Mouse (Mus musculus) forebrain, embryonic 10.5 days (tissue): ENCODE measurements at regions not wholly inside any gene's neighbourhood (a gene's known extent, or its start where the extent isn't known, plus 50 kb on each side); places are given as distances from the start of the nearest gene placed in this dataset.
"Not testable (repeated sequence)": the region's sequence is repeated elsewhere in the genome, so short reads cannot be mapped to it uniquely, and the experiment has no call there.

ENCODE experiments used
- DNase-seq: peaks from one replicate; pipeline ENCODE4 v3.0.0-alpha.2; 2017; ENCODE audit warnings: low spot score; ENCODE audit errors: extremely low spot score
- H3K27ac ChIP-seq: fragments of 300-500 bp; sonication (generic); 2 replicates; pipeline ENCODE4 v1.5.1; 2016; ENCODE audit warnings: mild to moderate bottlenecking
- H3K27me3 ChIP-seq: fragments of 300-500 bp; sonication (generic); 2 replicates; pipeline ENCODE4 v1.6.1; 2016; ENCODE audit warnings: mild to moderate bottlenecking; ENCODE audit not compliant: poor library complexity, severe bottlenecking
- H3K36me3 ChIP-seq: fragments of 300-500 bp; sonication (generic); replicated peaks from 2 replicates; pipeline ENCODE4 v1.6.1; 2016; ENCODE audit warnings: mild to moderate bottlenecking, moderate library complexity
- H3K4me1 ChIP-seq: fragments of 300-500 bp; sonication (generic); 2 replicates; pipeline ENCODE4 v1.6.1; 2016
- H3K4me3 ChIP-seq: fragments of 300-500 bp; sonication (generic); 2 replicates; pipeline ENCODE4 v1.5.1; 2016; ENCODE audit warnings: mild to moderate bottlenecking, moderate library complexity
- H3K9me3 ChIP-seq: fragments of 300-500 bp; sonication (generic); 2 replicates; pipeline ENCODE4 v1.6.1; 2016; ENCODE audit warnings: mild to moderate bottlenecking, moderate library complexity
- WGBS: fragments of 180-500 bp; shearing (Covaris S2); methylation state at CpG from one replicate; pipeline ENCODE4 v1.1.7; 2016; 5-methylcytosine and 5-hydroxymethylcytosine counted together

GRCm38 (mm10) chr6:143444782-143445181, 277.8 kb downstream of the Etnk1 start:
- Histone ChIP-seq H3K27ac (no peak overlapping the region), H3K36me3 (no peaks in the 10 kb centered on the region), H3K4me3 (no peak overlapping the region), H3K4me1 (no peaks in the 10 kb centered on the region), H3K9me3 (no peaks in the 10 kb centered on the region), H3K27me3 (no peaks in the 10 kb centered on the region)
- DNase-seq = no peak
- 93% methylated on average over 3 of the region's 3 CpGs for WGBS

- Histone ChIP-seq H3K27ac (no peak overlapping the region), H3K4me3 (no peak overlapping the region), H3K36me3 (no peaks in the 10 kb centered on the region), H3K4me1 (no peaks in the 10 kb centered on the region), H3K27me3 (no peaks in the 10 kb centered on the region), H3K9me3 (no peaks in the 10 kb centered on the region)
- no peak for DNase-seq
- WGBS = 86% methylated on average over 13 of the region's 13 CpGs
Measured at GRCm38 (mm10) chr6:143445834-143446552, 279.0 kb downstream of the Etnk1 start.

GRCm38 (mm10) chr6:143447060-143447459, 280.0 kb downstream of the Etnk1 start:
- 87% methylated on average over 5 of the region's 5 CpGs for WGBS
- Histone ChIP-seq H3K36me3 (no peaks in the 10 kb centered on the region), H3K27me3 (no peaks in the 10 kb centered on the region), H3K4me3 (no peak overlapping the region), H3K27ac (no peak overlapping the region), H3K4me1 (no peaks in the 10 kb centered on the region), H3K9me3 (no peaks in the 10 kb centered on the region; the same call in 1 of the 2 replicates)
- no peak for DNase-seq

GRCm38 (mm10) chr6:143449071-143449470, 282.1 kb downstream of the Etnk1 start:
- H3K9me3 ChIP-seq = no peaks in the 10 kb centered on the region; the same call in 1 of the 2 replicates
- H3K36me3 ChIP-seq = no peaks in the 10 kb centered on the region
- no peak for DNase-seq
- H3K4me3 ChIP-seq = no peak overlapping the region
- 79% methylated on average over 4 of the region's 4 CpGs for WGBS
- H3K4me1 ChIP-seq = no peaks in the 10 kb centered on the region
- H3K27me3 ChIP-seq = no peaks in the 10 kb centered on the region
- H3K27ac ChIP-seq = no peak overlapping the region

GRCm38 (mm10) chr6:143451869-143452268, 284.8 kb downstream of the Etnk1 start:
- Histone ChIP-seq H3K9me3 (no peaks in the 10 kb centered on the region; the same call in 1 of the 2 replicates), H3K4me3 (no peak overlapping the region), H3K27me3 (no peaks in the 10 kb centered on the region), H3K36me3 (no peaks in the 10 kb centered on the region), H3K27ac (no peak overlapping the region), H3K4me1 (0 out of 2 replicates have a peak, but pooled peaks cover 5% of the 10 kb centered on the region)
- no peak for DNase-seq
- WGBS = 91% methylated on average over 6 of the region's 6 CpGs

- no peak overlapping the region for H3K4me3 ChIP-seq
- no peaks in the 10 kb centered on the region for H3K27me3 ChIP-seq
- no peak overlapping the region for H3K27ac ChIP-seq
- no peak for DNase-seq
- H3K4me1 ChIP-seq = 0 out of 2 replicates have a peak, but pooled peaks cover 5% of the 10 kb centered on the region
- 96% methylated on average over 9 of the region's 9 CpGs for WGBS
- H3K36me3 ChIP-seq = no peaks in the 10 kb centered on the region
- H3K9me3 ChIP-seq = no peaks in the 10 kb centered on the region; the same call in 1 of the 2 replicates
Measured at GRCm38 (mm10) chr6:143454695-143455218, 287.7 kb downstream of the Etnk1 start.

GRCm38 (mm10) chr6:143464907-143465537, 298.0 kb downstream of the Etnk1 start:
- Histone ChIP-seq H3K9me3 (no peaks in the 10 kb centered on the region), H3K27me3 (no peaks in the 10 kb centered on the region), H3K27ac (no peak overlapping the region), H3K4me1 (no peaks in the 10 kb centered on the region), H3K36me3 (no peaks in the 10 kb centered on the region), H3K4me3 (no peak overlapping the region)
- 80% methylated on average over 12 of the region's 12 CpGs for WGBS
- DNase-seq = no peak

GRCm38 (mm10) chr6:143472676-143473075, 305.7 kb downstream of the Etnk1 start:
- H3K27ac ChIP-seq, H3K4me3 ChIP-seq, DNase-seq, H3K36me3 ChIP-seq, H3K9me3 ChIP-seq, H3K4me1 ChIP-seq, H3K27me3 ChIP-seq: not testable (repeated sequence)
- WGBS = 92% methylated on average over 12 of the region's 12 CpGs

- Histone ChIP-seq H3K4me1 (no peaks in the 10 kb centered on the region), H3K4me3 (no peak overlapping the region), H3K27me3 (no peaks in the 10 kb centered on the region), H3K36me3 (no peaks in the 10 kb centered on the region), H3K9me3 (no peaks in the 10 kb centered on the region), H3K27ac (no peak overlapping the region)
- WGBS = 90% methylated on average over 5 of the region's 5 CpGs
- no peak for DNase-seq
Measured at GRCm38 (mm10) chr6:143474396-143474795, 307.4 kb downstream of the Etnk1 start.

- no peak overlapping the region for H3K4me3 ChIP-seq
- no peaks in the 10 kb centered on the region for H3K9me3 ChIP-seq
- H3K27ac ChIP-seq = no peak overlapping the region
- no peaks in the 10 kb centered on the region for H3K4me1 ChIP-seq
- 82% methylated on average over 7 of the region's 7 CpGs for WGBS
- no peaks in the 10 kb centered on the region for H3K27me3 ChIP-seq
- no peak for DNase-seq
- H3K36me3 ChIP-seq = no peaks in the 10 kb centered on the region
Measured at GRCm38 (mm10) chr6:143475296-143475695, 308.3 kb downstream of the Etnk1 start.

- Histone ChIP-seq H3K4me1 (no peaks in the 10 kb centered on the region), H3K9me3 (0 out of 2 replicates have a peak, but pooled peaks cover 3% of the 10 kb centered on the region), H3K4me3 (no peak overlapping the region), H3K27ac (no peak overlapping the region), H3K27me3 (no peaks in the 10 kb centered on the region), H3K36me3 (no peaks in the 10 kb centered on the region)
- WGBS = 88% methylated on average over 2 of the region's 2 CpGs
- no peak for DNase-seq
Measured at GRCm38 (mm10) chr6:143477396-143477795, 310.4 kb downstream of the Etnk1 start.

- no peaks in the 10 kb centered on the region for H3K36me3 ChIP-seq
- 0 out of 2 replicates have a peak, but pooled peaks cover 3% of the 10 kb centered on the region for H3K9me3 ChIP-seq
- H3K4me3 ChIP-seq = no peak overlapping the region
- no peaks in the 10 kb centered on the region for H3K4me1 ChIP-seq
- H3K27ac ChIP-seq = no peak overlapping the region
- DNase-seq = no peak
- 89% methylated on average over 7 of the region's 7 CpGs for WGBS
- no peaks in the 10 kb centered on the region for H3K27me3 ChIP-seq
Measured at GRCm38 (mm10) chr6:143479239-143479638, 312.2 kb downstream of the Etnk1 start.
